Mouse (Mus musculus): ENCODE data around the gene Zfp493. TPM values are rescaled to one million over a fixed set of nuclear protein-coding genes. Genes with fewer than 3 reads are reported as not detected.
"Not testable (repeated sequence)": the region's sequence is repeated elsewhere in the genome, so short reads cannot be mapped to it uniquely, and the experiment has no call there.

The Zfp493 gene
- polyA plus RNA-seq, 1 experiment from 2014 or later = 1.8 TPM

DNA sequence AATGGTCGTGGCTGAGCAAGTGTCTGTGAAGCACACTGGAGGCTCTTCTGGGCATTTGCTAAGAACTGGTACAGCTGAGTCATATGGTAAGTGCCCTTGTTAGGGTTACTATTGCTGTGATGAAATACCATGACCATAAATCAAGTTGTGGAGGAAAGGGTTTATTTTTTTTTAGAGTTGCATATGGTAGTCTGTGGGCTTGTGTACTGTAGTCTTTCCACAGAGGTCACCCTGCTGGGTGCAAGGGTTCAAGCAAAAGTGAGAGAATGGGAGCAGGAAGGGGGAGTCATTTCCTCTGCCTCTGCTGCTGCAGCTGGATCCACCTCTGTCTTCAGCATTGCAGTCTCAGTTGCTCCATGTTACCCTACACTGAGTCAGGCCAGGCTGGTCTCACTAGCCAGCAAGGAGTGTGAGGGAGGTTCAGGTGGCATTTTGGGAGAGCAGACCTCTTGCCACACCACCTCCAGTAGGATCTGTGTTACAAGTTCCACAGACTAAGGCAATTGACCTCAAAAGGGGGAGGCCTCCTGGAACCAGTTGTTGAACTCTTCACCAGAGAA, 32.2 kb downstream of the Zfp493 start:
- H3K27me3 ChIP-seq = no peaks in the 10 kb centered on the region
- H3K27ac ChIP-seq = no peak overlapping the region
- H3K4me2 ChIP-seq = no peak overlapping the region
- no peak overlapping the region for H3K4me3 ChIP-seq
- H3K4me1 ChIP-seq = no peaks in the 10 kb centered on the region
- ATAC-seq (ENCODE audit: insufficient number of reproducible peaks, low FRiP score, low TSS enrichment, low read depth) = no peak
- no peaks in the 10 kb centered on the region for H3K36me3 ChIP-seq
- H3K9ac ChIP-seq = no peak overlapping the region
- WGBS = 46% methylated on average over 1 of the region's 1 CpGs
- no peaks in the 10 kb centered on the region for H3K9me3 ChIP-seq

- H3K4me2 ChIP-seq = peak overlapping the region; percentile 65; the same call in 1 of the 2 replicates
- H3K4me1 ChIP-seq = no peaks in the 10 kb centered on the region
- 76% methylated on average over 8 of the region's 8 CpGs for WGBS
- ATAC-seq (ENCODE audit: insufficient number of reproducible peaks, low FRiP score, low TSS enrichment, low read depth) = no peak
- no peaks in the 10 kb centered on the region for H3K27me3 ChIP-seq
- H3K9me3 ChIP-seq = no peaks in the 10 kb centered on the region
- peak overlapping the region; percentile 89 for H3K4me3 ChIP-seq
- peak overlapping the region; percentile 93; the same call in 1 of the 2 replicates for H3K27ac ChIP-seq
- H3K36me3 ChIP-seq = peaks cover 2% of the 10 kb centered on the region; the same call in 1 of the 2 replicates
- H3K9ac ChIP-seq = no peak overlapping the region
These were observed 33.6 kb downstream of the Zfp493 start for GRCm38 (mm10) chr13:67812961-67813709.

GRCm38 (mm10) chr13:67813710-67814660, 34.5 kb downstream of the Zfp493 start, which contains the start of gene Zfp273:
Zfp273 (plus strand) TSS chr13:67813740.
- H3K27me3 ChIP-seq = no peaks in the 10 kb centered on the region
- peak within 1 kb of the TSS; percentile 69 for H3K9ac ChIP-seq
- no peaks in the 10 kb centered on the region for H3K4me1 ChIP-seq
- peaks cover 8% of the 10 kb centered on the region for H3K36me3 ChIP-seq
- no peaks in the 10 kb centered on the region for H3K9me3 ChIP-seq
- H3K4me2 ChIP-seq = peak within 1 kb of the TSS; percentile 65
- 4% methylated on average over 31 of the region's 31 CpGs for WGBS
- H3K27ac ChIP-seq = peak within 1 kb of the TSS; percentile 93
- peak; percentile 92 for ATAC-seq (ENCODE audit: insufficient number of reproducible peaks, low FRiP score, low TSS enrichment, low read depth)
- peak within 1 kb of the TSS; percentile 89 for H3K4me3 ChIP-seq

DNA sequence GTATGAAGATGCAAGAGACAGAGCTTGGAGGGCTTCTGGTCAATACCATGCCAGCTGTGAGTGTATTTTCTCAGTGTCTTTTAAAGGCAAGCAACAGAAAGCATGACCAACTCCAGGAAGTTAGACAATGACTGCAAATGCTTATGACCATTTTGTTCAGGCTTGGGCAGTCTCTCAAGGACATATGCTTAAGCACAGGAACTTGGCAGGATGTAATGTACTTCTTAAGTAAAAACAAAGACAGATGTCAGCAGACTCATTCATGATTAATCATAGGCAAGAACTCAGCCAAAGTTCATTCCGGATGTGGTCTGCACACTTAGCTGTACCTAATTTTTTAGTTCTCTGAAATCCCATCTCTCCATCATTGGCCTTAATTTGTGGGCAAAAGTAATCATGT, 39.1 kb downstream of the Zfp493 start:
- 83% methylated on average over 1 of the region's 1 CpGs for WGBS
- no peak overlapping the region for H3K27ac ChIP-seq
- no peak for ATAC-seq (ENCODE audit: insufficient number of reproducible peaks, low FRiP score, low TSS enrichment, low read depth)
- peaks cover 29% of the 10 kb centered on the region for H3K36me3 ChIP-seq
- no peaks in the 10 kb centered on the region for H3K27me3 ChIP-seq
- H3K9me3 ChIP-seq = no peaks in the 10 kb centered on the region
- no peaks in the 10 kb centered on the region for H3K4me1 ChIP-seq
- no peak overlapping the region for H3K9ac ChIP-seq
- no peak overlapping the region for H3K4me3 ChIP-seq
- H3K4me2 ChIP-seq = no peak overlapping the region

DNA sequence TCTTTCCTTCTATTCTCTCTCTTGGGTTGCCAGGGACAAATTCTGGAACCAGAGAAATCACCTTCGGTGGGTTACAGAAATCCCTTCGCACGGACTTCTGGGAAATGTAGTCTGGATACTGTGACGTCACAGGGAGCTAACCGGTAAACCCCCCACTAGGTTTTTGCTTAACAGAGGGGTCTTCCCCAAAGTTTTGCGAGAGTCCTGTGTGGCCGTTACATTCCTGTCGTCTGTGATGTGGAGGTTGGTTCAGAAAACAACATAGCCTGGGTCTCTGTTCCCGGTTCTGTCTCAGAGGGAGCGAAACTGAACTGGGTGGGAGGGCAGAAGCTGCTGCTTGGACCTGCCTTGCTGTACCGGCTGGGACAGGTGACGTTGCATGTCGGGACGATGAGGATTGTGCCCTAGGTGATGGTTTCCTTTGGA, 51.4 kb downstream of the Zfp493 start, which contains the start of gene Gm10037:
Gene Gm10037 (plus strand): TSS at position 196 of the 426 bp plus-strand sequence.
- Histone ChIP-seq H3K4me2 (peak within 1 kb of the TSS; percentile 59), H3K4me3 (peak within 1 kb of the TSS; percentile 61), H3K9ac (peak within 1 kb of the TSS; percentile 48), H3K27me3 (no peaks in the 10 kb centered on the region), H3K9me3 (no peaks in the 10 kb centered on the region), H3K27ac (no peak within 1 kb of the TSS; the same call in 1 of the 2 replicates), H3K4me1 (no peaks in the 10 kb centered on the region), H3K36me3 (peaks cover 10% of the 10 kb centered on the region)
- 3% methylated on average over 14 of the region's 14 CpGs for WGBS
- peak; percentile 75 for ATAC-seq (ENCODE audit: insufficient number of reproducible peaks, low FRiP score, low TSS enrichment, low read depth)

- not testable (repeated sequence) for H3K4me3 ChIP-seq; H3K36me3 ChIP-seq; ATAC-seq (ENCODE audit: insufficient number of reproducible peaks, low FRiP score, low TSS enrichment, low read depth); H3K27ac ChIP-seq; H3K4me2 ChIP-seq; H3K9ac ChIP-seq; H3K9me3 ChIP-seq; H3K4me1 ChIP-seq; H3K27me3 ChIP-seq
These were observed 53.6 kb downstream of the Zfp493 start for GRCm38 (mm10) chr13:67833137-67833536.

Other genes starting within 250 kb of the Zfp493 start
- gene Zfp748, start 225.9 kb upstream of the Zfp493 start, polyA plus RNA-seq (2015; fragmentation: Nextera tagmentation; extraction: Ambion mirVana) = 11.0 and 12.6 TPM in 2 replicates
- gene Zfp729b, start 170.0 kb upstream of the Zfp493 start, polyA plus RNA-seq (2015; fragmentation: Nextera tagmentation; extraction: Ambion mirVana) = 3.8 and 4.6 TPM in 2 replicates
- gene Gm49345, start 141.9 kb upstream of the Zfp493 start, polyA plus RNA-seq (2015; fragmentation: Nextera tagmentation; extraction: Ambion mirVana) = 0.56 TPM in 1 of 2 replicates, not detected in the other
- 2.1 and 3.2 TPM in 2 replicates for gene Zfp729a, start 141.9 kb upstream of the Zfp493 start, polyA plus RNA-seq (2015; fragmentation: Nextera tagmentation; extraction: Ambion mirVana)
- 10.0 and 10.2 TPM in 2 replicates for gene Zfp738, start 92.6 kb upstream of the Zfp493 start, polyA plus RNA-seq (2015; fragmentation: Nextera tagmentation; extraction: Ambion mirVana)
- 6.4 and 6.8 TPM in 2 replicates for gene Zfp65, start 50.5 kb upstream of the Zfp493 start, polyA plus RNA-seq (2015; fragmentation: Nextera tagmentation; extraction: Ambion mirVana)
- 5.4 and 6.7 TPM in 2 replicates for gene Zfp85, start 24.5 kb upstream of the Zfp493 start, polyA plus RNA-seq (2015; fragmentation: Nextera tagmentation; extraction: Ambion mirVana)
- gene Zfp273, start 34.0 kb downstream of the Zfp493 start, polyA plus RNA-seq (2015; fragmentation: Nextera tagmentation; extraction: Ambion mirVana) = 7.2 and 8.2 TPM in 2 replicates
- gene Gm10037, start 51.4 kb downstream of the Zfp493 start, polyA plus RNA-seq (2015; fragmentation: Nextera tagmentation; extraction: Ambion mirVana) = 3.5 and 4.0 TPM in 2 replicates
- gene BC048507, start 83.6 kb downstream of the Zfp493 start, polyA plus RNA-seq (2015; fragmentation: Nextera tagmentation; extraction: Ambion mirVana) = not detected in 2 replicates

Measured in limb, embryonic 15.5 days (tissue).